Mouse (Mus musculus): ENCODE results near the gene Rpp38. TPM values are rescaled to one million over a fixed set of nuclear protein-coding genes. Genes with fewer than 3 reads are reported as not detected.

Rpp38 gene
- polyA plus RNA-seq, 1 experiment = 1.5 TPM

DNA sequence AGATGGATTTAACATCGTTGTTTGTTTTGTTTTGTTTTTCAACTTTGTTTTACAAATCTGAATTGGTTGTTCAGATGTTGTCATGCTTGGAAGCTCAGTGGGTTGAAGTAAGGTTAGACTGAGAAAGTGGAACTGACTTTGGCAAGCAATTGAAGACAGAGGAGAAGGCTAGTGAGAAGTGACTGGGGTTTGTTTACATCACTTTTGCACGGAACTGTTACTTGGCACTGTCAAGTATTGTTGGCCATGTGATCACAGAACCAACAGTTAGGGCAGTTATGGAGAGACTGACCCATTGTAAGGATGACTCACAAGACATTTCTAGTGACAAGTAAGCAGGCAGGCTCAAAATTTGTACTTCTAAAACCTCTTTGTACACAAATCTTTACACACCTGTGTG is 9.3 kb downstream of the Rpp38 start:
- TF ChIP-seq GATA1 (IDR thresholded peaks at IDR 0.05; ENCODE audit: low read length) = no peak

DNA sequence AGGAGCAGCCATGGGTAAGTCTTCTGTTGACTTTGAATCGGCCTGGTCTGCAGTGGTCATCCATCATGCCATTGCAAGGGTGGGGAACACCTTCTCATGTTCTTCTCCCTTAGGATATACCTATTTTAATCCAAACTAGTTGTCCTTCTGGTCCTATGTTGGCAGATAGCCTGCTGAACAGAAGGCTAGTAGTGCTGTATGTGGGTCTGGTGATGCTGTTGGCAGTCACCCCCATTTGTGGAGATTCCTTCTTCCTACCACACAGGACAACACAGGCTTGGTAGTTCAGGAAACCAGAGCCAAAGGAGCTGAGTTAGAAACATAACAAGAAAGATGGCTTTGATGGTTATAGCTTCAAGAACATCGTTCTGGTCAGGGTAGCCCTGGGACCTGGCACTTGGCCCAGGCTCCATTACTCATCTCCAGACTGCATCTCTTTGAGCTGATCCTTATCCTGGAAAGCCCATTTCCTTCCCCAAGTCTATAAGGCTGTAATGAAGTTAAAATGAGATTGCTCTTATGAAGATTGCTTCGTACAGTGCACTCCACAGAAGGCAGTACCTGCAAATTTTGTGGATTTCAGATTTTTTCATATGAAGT is 26.9 kb downstream of the Rpp38 start:
- TF ChIP-seq GATA1 (IDR thresholded peaks at IDR 0.05; ENCODE audit: low read length) = no peak

DNA sequence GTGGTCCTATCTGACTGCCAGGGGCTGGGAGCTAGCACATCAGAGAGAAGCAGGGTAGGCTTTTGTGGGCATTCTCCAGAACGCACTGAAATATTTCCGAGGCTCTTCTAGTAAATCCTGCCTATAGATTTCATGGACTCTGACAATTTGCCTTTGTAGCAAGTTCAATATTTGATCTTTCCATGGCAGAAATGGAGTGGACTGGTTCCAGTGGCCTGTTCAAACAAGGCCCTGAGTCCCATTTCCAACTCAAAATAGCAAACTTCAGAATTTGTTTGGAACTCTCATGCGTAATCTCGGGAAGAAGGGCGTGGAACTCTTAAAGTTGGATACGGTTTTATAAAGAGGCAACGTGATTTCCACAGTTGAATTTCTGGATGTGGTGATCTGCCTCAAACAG is 36.6 kb downstream of the Rpp38 start:
- TF ChIP-seq GATA1 (IDR thresholded peaks at IDR 0.05; ENCODE audit: low read length) = no peak

DNA sequence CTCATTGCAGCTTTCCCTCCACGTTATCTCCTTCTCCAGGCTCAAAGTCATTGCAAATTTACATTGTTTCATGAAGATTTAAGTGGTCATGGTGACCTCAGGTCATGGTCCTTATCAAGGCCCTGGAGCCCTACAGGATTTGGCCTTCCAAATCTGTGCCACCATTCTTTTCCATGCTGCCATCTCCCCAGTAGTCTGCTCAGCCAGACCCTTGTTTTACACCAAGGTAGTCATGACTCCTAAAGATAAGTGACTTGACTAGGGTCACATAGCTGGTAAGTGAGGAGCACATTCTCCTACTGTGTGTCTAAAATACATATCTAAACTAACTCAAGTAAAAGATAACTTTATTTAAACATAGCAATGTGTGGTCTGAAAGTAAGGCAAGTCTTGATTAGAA is 40.3 kb downstream of the Rpp38 start:
- no peak for TF ChIP-seq GATA1 (IDR thresholded peaks at IDR 0.05; ENCODE audit: low read length)

DNA sequence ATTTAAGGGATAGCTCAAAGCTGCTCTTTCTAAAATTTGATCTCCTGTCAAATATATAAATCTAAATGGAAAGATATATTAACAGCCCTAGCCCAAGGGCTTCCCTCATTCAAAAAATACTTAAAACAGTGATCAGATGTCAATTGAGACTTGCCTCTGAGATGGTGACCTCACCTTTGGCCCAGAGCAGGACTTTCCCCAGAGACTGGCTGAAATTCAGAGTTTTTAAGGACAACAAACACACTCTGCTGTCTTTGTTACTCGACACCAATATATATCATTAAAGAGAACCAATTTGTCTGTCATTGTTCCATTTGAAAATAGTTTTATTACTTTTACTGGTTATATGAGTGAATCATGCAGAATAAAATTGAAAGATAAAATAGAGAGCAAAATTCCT is 42.9 kb downstream of the Rpp38 start:
- TF ChIP-seq GATA1 (IDR thresholded peaks at IDR 0.05; ENCODE audit: low read length) = no peak

DNA sequence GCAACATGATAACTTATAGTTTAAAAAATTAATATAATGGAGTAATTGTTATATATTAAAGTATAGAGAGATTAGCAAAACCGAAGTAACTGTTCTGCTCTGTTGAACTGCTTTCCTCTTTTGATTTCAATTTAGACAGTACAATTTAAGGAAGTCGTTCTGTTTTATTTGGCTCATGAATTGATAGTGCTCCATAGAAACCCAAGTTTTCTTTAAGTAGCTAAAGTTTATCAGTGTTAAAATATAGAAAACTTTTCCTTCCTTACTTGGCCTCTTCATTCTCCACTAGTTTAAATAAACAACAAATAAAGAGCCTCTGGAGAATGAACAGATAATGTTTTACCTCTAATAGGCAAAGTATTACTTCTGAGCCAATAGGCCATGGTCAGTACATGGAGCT is 46.2 kb downstream of the Rpp38 start:
- no peak for TF ChIP-seq GATA1 (IDR thresholded peaks at IDR 0.05; ENCODE audit: low read length)

DNA sequence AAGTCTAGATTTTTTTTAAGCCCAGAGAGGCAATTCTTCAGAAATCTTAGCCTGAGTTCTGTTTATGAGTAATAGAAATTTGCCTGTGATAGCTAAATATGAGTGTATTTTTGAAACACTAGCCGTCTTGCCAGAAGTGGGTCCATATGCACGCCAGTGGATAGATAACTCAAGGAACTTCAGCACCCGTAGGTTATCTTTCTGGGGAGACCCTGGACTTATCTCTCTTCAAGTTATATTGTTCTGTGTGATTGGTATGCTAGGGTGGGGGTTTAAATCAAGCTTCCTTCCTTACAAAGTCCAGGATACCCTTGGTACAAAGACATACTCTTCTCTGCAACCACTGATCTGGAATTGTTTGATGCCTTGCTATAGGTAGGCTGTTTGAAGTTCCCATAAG is 46.7 kb downstream of the Rpp38 start:
- no peak for TF ChIP-seq GATA1 (IDR thresholded peaks at IDR 0.05; ENCODE audit: low read length)

DNA sequence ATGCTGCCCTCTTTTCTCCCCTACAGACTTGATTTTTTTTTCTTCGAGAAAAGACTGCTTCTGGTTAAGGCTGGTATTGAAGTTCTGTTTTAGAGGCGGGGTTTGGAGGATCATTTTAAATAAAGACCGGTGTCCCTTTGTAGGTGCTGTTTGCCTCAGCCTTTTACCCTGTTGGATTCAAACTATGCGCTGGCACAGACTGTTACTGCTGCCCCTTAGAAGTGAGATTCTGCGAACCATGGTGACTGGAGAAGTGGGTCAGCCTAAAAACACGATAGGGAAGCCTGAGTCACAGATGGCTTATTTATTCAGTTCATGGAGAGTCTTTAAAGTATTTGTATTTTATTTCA is 47.3 kb downstream of the Rpp38 start:
- TF ChIP-seq GATA1 (IDR thresholded peaks at IDR 0.05; ENCODE audit: low read length) = no peak

DNA sequence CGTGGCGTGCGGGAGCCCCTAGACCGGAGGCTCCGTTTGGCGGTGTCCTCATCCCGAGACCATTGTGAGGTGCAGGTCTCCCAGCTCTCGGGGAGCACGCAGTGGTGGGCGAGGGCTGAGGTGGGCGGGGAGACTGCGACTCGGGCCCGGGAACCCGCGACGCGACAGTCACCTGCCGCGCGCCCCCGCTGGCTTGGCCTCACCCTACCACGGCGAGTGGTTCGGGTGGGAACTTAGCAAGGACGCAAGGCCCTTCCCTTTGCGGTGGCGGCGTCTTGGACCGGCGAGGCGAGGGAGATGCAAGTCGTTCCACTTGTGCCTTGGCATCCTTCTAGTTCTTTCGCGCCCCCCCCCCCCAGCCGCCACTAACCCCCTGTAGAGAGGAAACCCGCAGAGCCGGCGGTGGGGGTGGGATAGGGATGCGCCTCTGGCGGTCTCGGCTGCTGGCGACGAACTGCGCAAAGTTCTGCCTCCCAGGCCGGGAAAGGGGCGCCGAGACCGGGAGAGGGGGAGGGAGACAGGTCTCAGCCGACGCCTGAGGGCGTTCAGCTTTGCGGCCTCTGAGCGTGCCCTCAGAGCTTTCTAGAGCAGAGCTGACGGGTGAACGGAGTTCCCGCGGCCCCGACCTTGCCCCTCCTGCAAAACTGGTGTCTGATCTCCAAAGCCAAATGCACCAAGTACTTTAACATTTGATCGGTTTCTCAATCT is 47.8 kb downstream of the Rpp38 start:
- TF ChIP-seq GATA1 (IDR thresholded peaks at IDR 0.05; ENCODE audit: low read length) = no peak

DNA sequence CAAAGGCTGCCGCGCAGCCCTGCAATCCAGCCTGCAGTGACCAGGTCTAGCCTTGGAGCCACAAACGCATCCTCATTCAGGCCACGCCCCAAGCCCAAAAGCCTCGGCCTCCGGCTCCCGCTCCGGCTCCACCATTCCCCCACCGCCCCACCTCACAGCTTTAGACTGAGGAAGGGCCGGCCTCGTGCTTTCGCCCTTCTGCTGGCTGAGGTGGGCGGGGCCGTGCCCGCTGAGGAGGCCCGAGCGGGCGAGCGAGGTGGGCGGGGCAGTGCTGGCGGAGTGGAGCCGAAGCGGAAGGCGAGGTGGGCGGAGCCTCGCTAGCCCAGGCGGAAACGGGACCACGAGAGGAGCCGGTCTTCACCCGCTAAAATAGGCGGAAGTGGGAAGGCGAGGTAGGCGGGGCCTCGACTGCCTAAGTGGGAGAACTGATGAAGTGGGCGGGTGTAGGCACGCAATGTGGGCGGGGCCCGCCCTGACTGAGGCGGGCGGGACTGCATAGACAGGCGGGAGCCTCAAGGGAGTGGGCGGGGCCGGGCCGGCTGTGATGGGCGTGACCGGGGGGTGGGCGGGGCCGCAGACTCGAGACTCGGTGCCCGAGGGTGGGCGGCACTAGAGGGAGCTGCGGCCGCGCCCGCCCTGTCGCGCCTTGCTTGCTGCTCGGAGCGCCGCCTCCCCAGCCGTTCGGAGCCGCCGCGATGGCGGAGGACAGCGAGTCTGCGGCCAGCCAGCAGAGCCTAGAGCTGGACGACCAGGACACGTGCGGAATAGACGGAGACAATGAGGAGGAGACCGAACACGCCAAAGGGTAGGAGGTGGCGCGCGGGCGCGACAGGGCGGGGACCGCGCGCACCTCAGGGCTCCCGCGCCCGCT is 48.6 kb downstream of the Rpp38 start, which contains the start of gene Nmt2:
TSS of gene Nmt2 (plus strand) at position 611 of the 871 bp plus-strand sequence.
- TF ChIP-seq GATA1 (IDR thresholded peaks at IDR 0.05; ENCODE audit: low read length) = no peak

DNA sequence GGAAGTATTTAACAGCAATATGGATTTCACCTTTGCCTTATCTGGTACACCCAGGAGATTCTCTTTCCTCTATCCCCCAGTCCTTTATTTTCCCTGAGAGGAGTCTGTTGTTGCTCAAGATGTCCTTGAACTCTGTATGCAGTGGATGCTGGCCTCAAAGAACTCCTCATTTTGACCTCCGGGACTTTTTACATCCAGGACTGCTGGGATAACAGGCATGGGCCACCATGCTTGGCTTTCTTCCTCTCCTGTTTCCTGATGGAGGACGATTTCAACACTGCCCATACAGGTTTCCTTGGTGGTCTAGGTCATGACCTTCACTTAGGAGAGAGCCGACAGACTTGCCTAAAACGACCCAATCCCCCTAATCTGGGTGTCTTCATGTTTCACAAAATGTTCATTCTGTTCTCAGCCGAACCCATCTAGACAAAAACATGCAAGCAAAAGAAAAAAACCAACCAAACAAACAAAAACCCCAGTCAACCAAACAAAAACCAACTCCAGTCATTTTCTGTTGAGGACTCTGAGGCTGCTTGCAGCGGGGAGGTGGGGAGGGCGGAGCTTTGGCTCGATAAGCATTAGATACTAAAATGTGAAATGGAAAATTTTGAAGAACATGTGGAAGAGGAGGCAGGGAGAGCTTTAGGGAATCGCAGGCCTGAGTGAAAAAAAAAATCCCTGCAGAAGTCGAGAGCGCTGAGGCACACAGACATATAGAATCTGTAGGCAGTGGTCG is 49.4 kb downstream of the Rpp38 start:
- no peak for TF ChIP-seq GATA1 (IDR thresholded peaks at IDR 0.05; ENCODE audit: low read length)

DNA sequence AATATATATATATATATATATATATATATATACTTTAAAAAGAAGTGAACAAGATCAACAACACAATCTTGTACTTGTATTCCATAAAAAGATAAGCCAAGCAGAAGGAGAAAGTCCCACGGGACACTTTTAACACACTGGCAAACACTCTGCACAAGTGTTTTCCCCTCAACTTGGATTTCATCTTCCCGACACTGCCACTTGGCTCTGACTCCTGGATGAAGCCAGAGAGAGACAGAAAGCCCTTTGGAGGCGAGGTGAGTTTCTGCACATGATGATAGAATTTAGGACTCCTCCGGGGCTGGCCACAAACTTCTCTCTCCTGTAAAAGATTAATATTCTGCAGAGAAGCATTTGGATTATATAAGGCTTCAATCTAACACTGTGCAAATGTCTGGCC is 51.1 kb downstream of the Rpp38 start:
- TF ChIP-seq GATA1 (IDR thresholded peaks at IDR 0.05; ENCODE audit: low read length) = no peak

Other genes starting within 250 kb of the Rpp38 start
- not detected in 2 replicates for gene Fam171a1, start 218.4 kb downstream of the Rpp38 start, polyA plus RNA-seq (2012)
- 9.4 and 11.1 TPM in 2 replicates for gene Nmt2, start 48.4 kb downstream of the Rpp38 start, polyA plus RNA-seq (2012)
- gene Acbd7, start 3.5 kb upstream of the Rpp38 start, polyA plus RNA-seq (2012) = not detected in 2 replicates
- gene Olah, start 64.6 kb upstream of the Rpp38 start, polyA plus RNA-seq (2012) = not detected in 2 replicates
- gene Meig1, start 90.0 kb upstream of the Rpp38 start, polyA plus RNA-seq (2012) = not detected in 2 replicates
- 0.62 and 0.78 TPM in 2 replicates for gene Dclre1c, start 91.5 kb upstream of the Rpp38 start, polyA plus RNA-seq (2012)
- gene Suv39h2, start 142.4 kb upstream of the Rpp38 start, polyA plus RNA-seq (2012) = 6.5 and 9.4 TPM in 2 replicates
- gene Gm45902, start 180.1 kb upstream of the Rpp38 start, polyA plus RNA-seq (2012) = 2.9 and 4.2 TPM in 2 replicates
- 8.7 and 9.9 TPM in 2 replicates for gene Hspa14, start 180.2 kb upstream of the Rpp38 start, polyA plus RNA-seq (2012)
- gene Cdnf, start 180.4 kb upstream of the Rpp38 start, polyA plus RNA-seq (2012) = 0.14 and 0.16 TPM in 2 replicates
- 0.32 and 2.1 TPM in 2 replicates for gene Fam107b, start 237.8 kb upstream of the Rpp38 start, polyA plus RNA-seq (2012)